Mouse (Mus musculus) liver, embryonic 11.5 days (tissue): ENCODE measurements around the gene Pebp1. TPM values are rescaled to one million over a fixed set of nuclear protein-coding genes. Genes with fewer than 3 reads are reported as not detected.

Experiments used
- ATAC-seq: fragments of 200-750 bp; cut with Nextera tagmentation; replicated peaks from 2 replicates; pipeline ENCODE4 v1.8.0; 2017; ENCODE audit warnings: moderate number of reproducible peaks, mild to moderate bottlenecking, moderate TSS enrichment, moderate library complexity; ENCODE audit not compliant: low FRiP score
- DNase-seq: peaks from one replicate; pipeline ENCODE4 v3.0.0-alpha.2; 2017; ENCODE audit warnings: low spot score
- H3K27ac ChIP-seq: fragments of 300-500 bp; sonication (generic); 2 replicates; pipeline ENCODE4 v1.5.1; 2014; ENCODE audit warnings: mild to moderate bottlenecking, low read depth, low read length, control low read depth
- H3K27me3 ChIP-seq: fragments of 300-500 bp; sonication (generic); replicated peaks from 2 replicates; pipeline ENCODE4 v1.6.1; 2014; ENCODE audit warnings: low read length, mixed read lengths; ENCODE audit not compliant: control insufficient read depth, insufficient read depth
- H3K36me3 ChIP-seq: fragments of 300-500 bp; sonication (generic); 2 replicates; pipeline ENCODE4 v1.6.1; 2014; ENCODE audit warnings: mild to moderate bottlenecking, low read length, moderate library complexity, mixed read lengths; ENCODE audit not compliant: control insufficient read depth, insufficient read depth
- H3K4me1 ChIP-seq: fragments of 300-500 bp; sonication (generic); replicated peaks from 2 replicates; pipeline ENCODE4 v1.6.1; 2014; ENCODE audit warnings: low read length, mixed read lengths; ENCODE audit not compliant: control insufficient read depth, insufficient read depth
- H3K4me2 ChIP-seq: fragments of 300-500 bp; sonication (generic); 2 replicates; pipeline ENCODE4 v1.6.1; 2014; ENCODE audit warnings: mild to moderate bottlenecking, control low read depth, moderate library complexity
- H3K4me3 ChIP-seq: fragments of 300-500 bp; sonication (generic); 2 replicates; pipeline ENCODE4 v1.5.1; 2014; ENCODE audit warnings: low read depth, low read length, control low read depth
- H3K9ac ChIP-seq: fragments of 300-500 bp; sonication (generic); 2 replicates; pipeline ENCODE4 v1.6.1; 2014; ENCODE audit warnings: low read depth, low read length, control low read depth
- H3K9me3 ChIP-seq: fragments of 300-500 bp; sonication (generic); 2 replicates; pipeline ENCODE4 v1.6.1; 2016; ENCODE audit warnings: low read length, inconsistent platforms, mixed read lengths; ENCODE audit not compliant: control insufficient read depth
- WGBS: fragments of 180-500 bp; shearing (Covaris S2); extraction: QIAGEN DNeasy Blood & Tissue Kit; methylation state at CpG from one replicate; pipeline ENCODE4 v1.1.7; 2014; 5-methylcytosine and 5-hydroxymethylcytosine counted together
- polyA plus RNA-seq: library from polyadenylated mRNA; unstranded; fragments of >200 nt; fragmentation: Nextera tagmentation; extraction: Ambion mirVana; gene quantifications from 2 replicates; pipeline ENCODE4 v1.2.1, GENCODE M21; 2014

Gene Pebp1
- polyA plus RNA-seq, 1 experiment from 2014 or later = 572 TPM

DNA sequence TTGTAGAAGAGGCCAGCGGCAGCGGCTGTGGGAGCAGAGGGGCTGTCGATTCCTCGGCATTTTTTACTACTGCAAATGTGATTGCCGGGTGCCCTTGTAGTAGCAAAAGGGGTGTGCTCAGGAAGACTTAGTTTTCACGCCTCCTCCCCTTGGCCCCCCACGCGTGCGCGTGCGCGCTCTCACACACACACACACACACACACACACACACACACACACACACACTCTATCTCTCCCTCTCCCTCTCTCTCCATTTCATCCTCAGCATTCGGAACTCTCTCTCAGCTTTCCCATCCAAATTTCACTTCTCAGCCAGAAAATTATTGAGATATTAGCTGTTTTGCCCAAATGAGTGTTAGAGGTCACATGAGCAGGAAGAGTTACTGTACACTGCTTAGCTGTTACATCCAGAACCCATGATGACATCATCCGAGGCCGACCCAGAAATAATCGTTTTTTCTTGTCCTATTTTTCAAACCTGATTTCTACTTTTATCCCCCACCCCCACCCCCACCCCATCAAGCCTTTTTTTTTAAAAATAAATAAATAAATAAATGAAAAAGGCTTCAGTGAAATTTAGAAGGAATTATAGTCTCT is 45.4 kb downstream of the Pebp1 start:
- WGBS = 80% methylated on average over 16 of the region's 16 CpGs
- DNase-seq (no peak), ATAC-seq (no peak)
- H3K4me2 ChIP-seq = no peak overlapping the region
- no peaks in the 10 kb centered on the region for H3K27me3 ChIP-seq
- no peak overlapping the region for H3K27ac ChIP-seq
- no peak overlapping the region for H3K4me3 ChIP-seq
- H3K9ac ChIP-seq = no peak overlapping the region
- H3K36me3 ChIP-seq = peaks cover 4% of the 10 kb centered on the region; the same call in 1 of the 2 replicates
- H3K9me3 ChIP-seq = no peaks in the 10 kb centered on the region
- no peaks in the 10 kb centered on the region; the same call in 1 of the 2 replicates for H3K4me1 ChIP-seq

DNA sequence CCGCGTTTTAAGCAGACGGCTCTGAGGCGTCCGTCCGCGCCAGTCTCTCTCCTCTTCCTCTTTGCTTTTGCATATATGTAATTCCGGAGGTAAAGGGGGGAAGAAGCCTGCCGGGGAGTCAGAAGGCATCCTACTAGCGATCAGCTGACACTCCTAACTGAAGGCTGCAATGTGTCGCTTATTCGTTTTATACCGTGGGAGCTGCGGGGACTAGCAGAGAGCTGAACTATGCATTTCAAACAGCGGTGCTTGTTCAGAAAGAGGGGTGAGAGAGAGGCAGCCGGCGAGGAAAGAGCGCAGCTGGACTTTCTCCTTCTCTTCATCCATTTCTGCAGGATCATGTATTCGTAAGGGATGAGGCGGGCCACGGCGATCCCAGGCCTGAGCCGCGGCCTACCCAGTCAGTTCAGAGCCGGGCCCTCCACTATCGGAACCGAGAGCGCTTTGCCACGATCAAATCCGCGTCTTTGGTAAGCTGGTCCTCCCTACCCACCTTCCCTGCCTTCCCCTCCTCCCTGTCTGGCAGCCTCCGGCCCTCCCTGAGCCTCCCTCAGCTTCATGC is 46.6 kb downstream of the Pebp1 start:
- Histone ChIP-seq H3K4me2 (peak overlapping the region; percentile 57), H3K4me1 (no peaks in the 10 kb centered on the region; the same call in 1 of the 2 replicates), H3K36me3 (peaks cover 4% of the 10 kb centered on the region), H3K27ac (no peak overlapping the region), H3K9ac (no peak overlapping the region), H3K9me3 (no peaks in the 10 kb centered on the region), H3K4me3 (peak overlapping the region; percentile 28), H3K27me3 (no peaks in the 10 kb centered on the region)
- DNase-seq = no peak
- ATAC-seq = no peak
- 48% methylated on average over 32 of the region's 32 CpGs for WGBS

DNA sequence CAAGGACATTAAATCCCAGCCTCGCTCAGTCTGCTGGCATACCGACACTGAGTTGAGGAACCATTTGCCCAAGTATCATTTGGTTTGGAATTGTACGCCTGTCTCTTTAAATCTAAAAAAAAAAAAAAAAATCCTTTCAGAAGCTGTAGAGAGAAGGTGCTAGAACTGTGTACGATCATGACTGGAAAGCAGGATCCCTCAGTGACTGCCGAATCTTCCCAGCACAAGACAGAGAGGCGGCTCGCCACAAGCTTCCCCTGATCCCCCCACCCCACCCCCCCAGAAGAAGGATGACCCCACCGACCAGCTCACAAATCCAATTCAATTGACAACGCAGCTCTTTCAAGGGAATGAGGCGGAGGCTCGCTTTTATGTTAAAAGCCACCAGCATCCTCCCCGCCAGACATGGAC is 47.1 kb downstream of the Pebp1 start:
- H3K4me3 ChIP-seq = peak overlapping the region; percentile 28
- H3K36me3 ChIP-seq = peaks cover 4% of the 10 kb centered on the region
- no peak for ATAC-seq
- H3K9me3 ChIP-seq = no peaks in the 10 kb centered on the region
- 48% methylated on average over 12 of the region's 12 CpGs for WGBS
- H3K4me1 ChIP-seq = no peaks in the 10 kb centered on the region; the same call in 1 of the 2 replicates
- no peaks in the 10 kb centered on the region for H3K27me3 ChIP-seq
- no peak overlapping the region for H3K27ac ChIP-seq
- H3K4me2 ChIP-seq = peak overlapping the region; percentile 57
- no peak for DNase-seq
- no peak overlapping the region for H3K9ac ChIP-seq

DNA sequence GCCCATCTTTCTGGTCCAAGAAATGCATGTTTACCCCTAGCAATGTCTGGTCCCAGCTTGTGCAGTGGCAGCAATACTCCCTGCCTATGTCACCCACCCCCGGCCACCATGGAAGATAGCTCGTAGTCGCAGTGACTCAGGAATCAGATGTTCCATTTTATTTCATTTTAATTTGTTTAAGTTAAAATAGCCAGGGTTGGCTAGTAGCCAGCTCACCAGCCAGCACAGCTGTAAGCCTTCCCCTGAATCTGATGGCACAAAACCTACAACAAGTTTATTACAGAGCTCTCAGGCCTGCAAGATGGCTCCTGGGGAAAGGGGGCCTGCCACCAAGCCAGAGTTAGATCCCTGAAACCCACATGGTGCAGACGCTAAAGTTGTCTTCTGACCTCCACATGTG is 48.3 kb downstream of the Pebp1 start:
- no peaks in the 10 kb centered on the region for H3K9me3 ChIP-seq
- no peak overlapping the region for H3K4me2 ChIP-seq
- H3K27me3 ChIP-seq = no peaks in the 10 kb centered on the region
- no peak for DNase-seq
- no peaks in the 10 kb centered on the region; the same call in 1 of the 2 replicates for H3K4me1 ChIP-seq
- ATAC-seq = no peak
- H3K9ac ChIP-seq = no peak overlapping the region
- 86% methylated on average over 4 of the region's 4 CpGs for WGBS
- H3K27ac ChIP-seq = no peak overlapping the region
- peaks cover 11% of the 10 kb centered on the region for H3K36me3 ChIP-seq
- H3K4me3 ChIP-seq = no peak overlapping the region

DNA sequence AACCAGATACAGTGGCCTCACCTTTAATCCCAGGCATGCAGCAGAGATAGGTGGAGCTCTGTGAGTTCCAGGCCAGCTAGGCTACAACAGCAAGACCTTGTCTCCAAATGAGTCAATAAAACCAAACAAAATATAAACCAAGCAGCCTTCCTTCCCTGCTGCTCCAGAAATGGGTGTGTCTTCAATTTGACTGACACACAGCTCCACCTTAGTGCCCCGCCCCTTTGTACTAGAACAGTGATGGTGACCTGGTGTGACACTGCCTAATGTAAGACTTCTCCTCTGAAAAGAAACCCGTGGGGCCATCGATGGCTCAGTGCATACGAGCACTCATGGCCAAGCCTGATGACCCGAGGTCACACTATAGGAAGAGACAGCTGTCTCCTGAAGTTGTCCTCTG is 50.9 kb downstream of the Pebp1 start:
- WGBS = 82% methylated on average over 5 of the region's 5 CpGs
- Histone ChIP-seq H3K27ac (no peak overlapping the region), H3K9me3 (no peaks in the 10 kb centered on the region), H3K4me1 (no peaks in the 10 kb centered on the region; the same call in 1 of the 2 replicates), H3K4me2 (no peak overlapping the region), H3K27me3 (no peaks in the 10 kb centered on the region), H3K36me3 (peaks cover 16% of the 10 kb centered on the region; the same call in 1 of the 2 replicates), H3K4me3 (no peak overlapping the region), H3K9ac (no peak overlapping the region)
- DNase-seq (no peak), ATAC-seq (no peak)

Other genes with a start within 250 kb of the Pebp1 start
- 37.8 and 41.9 TPM in 2 replicates for gene Suds3, start 171.5 kb downstream of the Pebp1 start, polyA plus RNA-seq
- 69.3 and 73.6 TPM in 2 replicates for gene Taok3, start 167.5 kb downstream of the Pebp1 start, polyA plus RNA-seq
- gene Vsig10, start 31.5 kb upstream of the Pebp1 start, polyA plus RNA-seq = 1.4 and 2.2 TPM in 2 replicates
- gene Wsb2, start 69.7 kb upstream of the Pebp1 start, polyA plus RNA-seq = 36.3 and 45.8 TPM in 2 replicates
- 121 and 131 TPM in 2 replicates for gene Rfc5, start 101.4 kb upstream of the Pebp1 start, polyA plus RNA-seq
- gene Ksr2, start 126.4 kb upstream of the Pebp1 start, polyA plus RNA-seq = 0.01 and 0.17 TPM in 2 replicates